Mouse (Mus musculus): ENCODE measurements around the gene Calcoco1. TPM values are rescaled to one million over a fixed set of nuclear protein-coding genes. Genes with fewer than 3 reads are reported as not detected.

Calcoco1 gene
- 53.4 and 62.8 TPM in 2 replicates for polyA plus RNA-seq (2015; fragmentation: Nextera tagmentation; extraction: Ambion mirVana)

DNA sequence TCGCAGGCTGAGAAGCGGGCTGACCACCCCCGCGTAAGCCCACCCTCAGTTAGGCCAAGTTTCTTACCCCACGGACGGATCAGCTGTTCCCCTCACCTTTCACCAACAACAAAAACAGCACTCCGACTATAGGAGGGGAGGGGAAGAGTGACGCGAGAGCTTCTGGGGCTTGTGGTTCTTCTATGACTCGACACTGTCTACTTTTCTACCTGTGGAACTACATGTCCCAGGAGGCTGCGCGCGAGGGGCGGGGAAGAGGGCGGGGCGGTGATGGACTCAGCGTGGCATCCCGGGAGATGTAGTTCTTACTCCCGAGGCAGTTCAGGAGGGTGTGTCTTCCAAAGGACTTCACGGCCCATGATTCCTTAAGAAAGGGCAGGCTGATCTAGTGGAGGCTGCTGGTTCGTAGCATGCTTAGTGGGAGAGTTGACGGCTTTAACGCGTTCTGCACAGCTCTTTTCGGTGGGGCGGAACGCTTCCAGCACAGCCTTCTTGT is at the start of gene Calcoco1:
TSS of gene Calcoco1 (minus strand) at position 199 of the 496 bp plus-strand sequence.
- under 1% methylated on average over 27 of the region's 27 CpGs for WGBS
- Histone ChIP-seq H3K27ac (peak within 1 kb of the TSS; percentile 74), H3K36me3 (peaks cover 24% of the 10 kb centered on the region)

DNA sequence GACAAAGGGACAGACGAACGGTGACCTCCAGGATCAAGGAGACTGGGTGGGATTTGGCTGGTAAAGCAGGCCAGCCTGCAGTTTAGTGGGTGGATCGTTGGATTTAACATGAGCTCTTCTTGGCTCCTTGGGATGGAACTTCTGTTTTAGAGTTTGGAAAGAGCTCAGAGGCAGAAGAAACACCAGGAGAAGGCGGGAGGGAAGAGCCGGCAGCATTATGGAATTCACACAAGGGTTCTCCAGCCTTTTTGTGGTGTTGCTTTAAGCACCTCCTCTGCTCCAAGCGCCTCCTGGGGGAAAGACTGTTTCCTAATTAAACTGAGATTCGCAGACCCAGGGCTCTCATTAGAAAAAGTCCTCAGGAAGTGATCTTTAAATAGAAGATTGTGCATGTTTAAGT is 48.9 kb upstream of the Calcoco1 start:
- no peaks in the 10 kb centered on the region for H3K9me3 ChIP-seq
- H3K4me2 ChIP-seq: no peak overlapping the region
- H3K36me3 ChIP-seq: no peaks in the 10 kb centered on the region
- no peak for ATAC-seq (ENCODE audit: insufficient number of reproducible peaks, insufficient read depth, low FRiP score, low TSS enrichment, low read depth)
- 47% methylated on average over 7 of the region's 7 CpGs for WGBS
- H3K27me3 ChIP-seq: peaks cover 38% of the 10 kb centered on the region
- no peak overlapping the region for H3K27ac ChIP-seq
- H3K4me1 ChIP-seq: no peaks in the 10 kb centered on the region
- H3K4me3 ChIP-seq: no peak overlapping the region
- H3K9ac ChIP-seq: no peak overlapping the region

More for the DNA sequence above, at the start of gene Calcoco1:
- H3K4me3 ChIP-seq: peak within 1 kb of the TSS; percentile 67
- H3K27me3 ChIP-seq: no peaks in the 10 kb centered on the region
- H3K4me2 ChIP-seq: peak within 1 kb of the TSS; percentile 79
- H3K4me1 ChIP-seq: peaks cover 22% of the 10 kb centered on the region
- peak within 1 kb of the TSS; percentile 80 for H3K9ac ChIP-seq
- peak; percentile 99 for ATAC-seq (ENCODE audit: insufficient number of reproducible peaks, insufficient read depth, low FRiP score, low TSS enrichment, low read depth)
- H3K9me3 ChIP-seq: no peaks in the 10 kb centered on the region

DNA sequence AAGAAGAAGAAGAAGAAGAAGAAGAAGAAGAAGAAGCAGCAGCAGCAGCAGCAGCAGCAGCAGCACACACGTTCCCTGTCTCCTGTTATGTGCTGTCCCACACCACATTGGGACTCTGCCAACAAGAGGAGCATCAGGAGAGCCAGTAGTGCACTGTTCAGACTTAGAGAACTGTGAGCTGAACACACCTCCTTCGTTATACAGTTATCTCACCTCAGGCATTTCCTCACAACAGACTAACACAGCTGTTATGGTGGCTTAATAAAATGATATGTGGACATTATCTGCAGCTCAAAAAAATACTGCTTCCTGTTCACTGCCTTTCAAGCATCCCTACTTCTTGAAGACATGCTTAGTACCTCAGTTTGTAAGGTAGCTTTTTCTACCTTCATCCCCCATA is 43.2 kb upstream of the Calcoco1 start:
- Histone ChIP-seq H3K4me1 (no peaks in the 10 kb centered on the region), H3K27me3 (peaks cover 59% of the 10 kb centered on the region), H3K4me3 (no peak overlapping the region), H3K27ac (no peak overlapping the region), H3K9ac (no peak overlapping the region), H3K4me2 (no peak overlapping the region), H3K36me3 (no peaks in the 10 kb centered on the region), H3K9me3 (no peaks in the 10 kb centered on the region)
- no peak for ATAC-seq (ENCODE audit: insufficient number of reproducible peaks, insufficient read depth, low FRiP score, low TSS enrichment, low read depth)
- 39% methylated on average over 2 of the region's 2 CpGs for WGBS

GRCm38 (mm10) chr15:102761745-102762378 is 39.9 kb upstream of the Calcoco1 start:
- Histone ChIP-seq H3K27me3 (peaks cover 74% of the 10 kb centered on the region), H3K36me3 (no peaks in the 10 kb centered on the region), H3K4me3 (no peak overlapping the region), H3K9me3 (no peaks in the 10 kb centered on the region), H3K9ac (no peak overlapping the region), H3K4me2 (no peak overlapping the region), H3K4me1 (no peaks in the 10 kb centered on the region), H3K27ac (no peak overlapping the region)
- WGBS: 9% methylated on average over 7 of the region's 7 CpGs
- ATAC-seq (ENCODE audit: insufficient number of reproducible peaks, insufficient read depth, low FRiP score, low TSS enrichment, low read depth): no peak

DNA sequence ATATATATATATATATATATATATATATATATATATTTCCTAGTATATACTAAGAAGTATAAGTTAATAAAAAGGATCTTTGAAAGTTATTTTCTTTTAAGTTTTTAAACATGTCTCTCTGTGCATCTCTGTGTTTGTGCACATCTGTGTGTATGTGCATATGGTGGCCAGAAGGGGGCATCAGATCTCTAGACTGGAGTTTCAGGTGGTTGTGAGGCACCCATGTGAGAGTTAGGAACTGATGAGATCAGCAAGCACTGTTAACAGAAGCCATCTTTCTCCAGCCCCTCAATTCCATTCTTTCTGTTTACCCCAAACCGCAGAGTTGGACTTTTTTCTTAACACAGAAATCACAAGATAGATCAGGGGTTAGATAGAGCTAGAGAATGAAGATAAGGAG is 35.7 kb upstream of the Calcoco1 start:
- Histone ChIP-seq H3K27ac (no peak overlapping the region), H3K4me3 (no peak overlapping the region), H3K27me3 (peaks cover 89% of the 10 kb centered on the region), H3K36me3 (no peaks in the 10 kb centered on the region), H3K9ac (no peak overlapping the region), H3K4me2 (no peak overlapping the region), H3K4me1 (no peaks in the 10 kb centered on the region), H3K9me3 (no peaks in the 10 kb centered on the region)
- no peak for ATAC-seq (ENCODE audit: insufficient number of reproducible peaks, insufficient read depth, low FRiP score, low TSS enrichment, low read depth)
- 97% methylated on average over 1 of the region's 1 CpGs for WGBS

GRCm38 (mm10) chr15:102755053-102755452 is 33.1 kb upstream of the Calcoco1 start:
- H3K4me1 ChIP-seq: 0 out of 2 replicates have a peak, but pooled peaks cover 4% of the 10 kb centered on the region
- no peak for ATAC-seq (ENCODE audit: insufficient number of reproducible peaks, insufficient read depth, low FRiP score, low TSS enrichment, low read depth)
- H3K27me3 ChIP-seq: peaks cover 92% of the 10 kb centered on the region

DNA sequence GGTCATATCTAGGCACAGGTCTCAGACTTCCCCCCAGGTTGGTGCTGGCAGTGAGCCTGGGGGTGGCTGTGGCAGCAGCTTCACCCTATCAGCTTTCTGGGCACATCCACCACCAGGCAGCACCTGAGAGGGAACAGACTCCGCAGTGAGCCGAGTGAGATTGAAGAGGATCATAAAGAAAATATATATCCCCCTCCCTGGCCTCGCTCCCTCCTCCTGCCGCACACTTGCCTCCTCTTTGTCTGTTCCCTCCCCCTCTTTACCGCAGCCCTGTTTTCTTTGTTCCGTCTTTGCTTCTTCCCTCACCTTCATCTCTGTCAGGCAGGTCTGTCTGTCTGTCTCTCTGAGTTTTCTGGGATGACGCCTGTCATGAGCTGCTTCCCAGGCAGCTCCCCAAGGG is 32.4 kb upstream of the Calcoco1 start:
- no peaks in the 10 kb centered on the region for H3K36me3 ChIP-seq
- H3K27me3 ChIP-seq: peaks cover 91% of the 10 kb centered on the region
- no peak overlapping the region for H3K9ac ChIP-seq
- ATAC-seq (ENCODE audit: insufficient number of reproducible peaks, insufficient read depth, low FRiP score, low TSS enrichment, low read depth): no peak
- no peak overlapping the region for H3K4me3 ChIP-seq
- H3K27ac ChIP-seq: no peak overlapping the region
- no peak overlapping the region for H3K4me2 ChIP-seq
- H3K9me3 ChIP-seq: no peaks in the 10 kb centered on the region
- 50% methylated on average over 7 of the region's 7 CpGs for WGBS
- 0 out of 2 replicates have a peak, but pooled peaks cover 6% of the 10 kb centered on the region for H3K4me1 ChIP-seq

More at GRCm38 (mm10) chr15:102755053-102755452, 33.1 kb upstream of the Calcoco1 start:
- Histone ChIP-seq H3K9me3 (no peaks in the 10 kb centered on the region), H3K4me3 (no peak overlapping the region), H3K4me2 (no peak overlapping the region), H3K27ac (no peak overlapping the region), H3K36me3 (no peaks in the 10 kb centered on the region), H3K9ac (no peak overlapping the region)
- 28% methylated on average over 5 of the region's 5 CpGs for WGBS

- no peak overlapping the region for H3K9ac ChIP-seq
- peaks cover 92% of the 10 kb centered on the region for H3K27me3 ChIP-seq
- H3K27ac ChIP-seq: no peak overlapping the region
- 5% methylated on average over 13 of the region's 13 CpGs for WGBS
- no peak overlapping the region for H3K4me3 ChIP-seq
- H3K4me2 ChIP-seq: 0 out of 2 replicates have a peak overlapping the region, but pooled peaks have one; percentile 9
- no peak for ATAC-seq (ENCODE audit: insufficient number of reproducible peaks, insufficient read depth, low FRiP score, low TSS enrichment, low read depth)
- 0 out of 2 replicates have a peak, but pooled peaks cover 6% of the 10 kb centered on the region for H3K4me1 ChIP-seq
- no peaks in the 10 kb centered on the region for H3K9me3 ChIP-seq
- H3K36me3 ChIP-seq: no peaks in the 10 kb centered on the region
These were observed 31.2 kb upstream of the Calcoco1 start for GRCm38 (mm10) chr15:102753170-102753569.

DNA sequence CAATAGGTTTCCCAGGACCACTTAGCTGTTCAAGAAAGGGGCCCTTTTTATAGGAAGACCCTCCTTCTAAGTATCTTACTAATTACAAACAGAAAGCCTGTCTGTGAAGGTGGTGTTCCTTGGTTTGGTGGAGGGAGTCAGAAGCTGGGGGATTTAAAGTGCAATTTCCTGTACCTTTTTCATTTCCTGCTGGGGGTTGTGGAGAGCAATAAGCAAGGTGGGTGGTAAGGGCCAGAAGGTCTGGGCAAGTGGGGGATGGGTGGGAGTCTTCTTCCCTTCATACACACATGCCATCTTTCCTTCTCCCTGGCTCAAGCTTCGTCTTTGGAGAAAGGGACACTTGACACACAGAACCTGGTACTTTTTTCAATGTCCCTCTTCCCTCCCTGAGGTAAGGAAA is 30.2 kb upstream of the Calcoco1 start:
- H3K27ac ChIP-seq: no peak overlapping the region

GRCm38 (mm10) chr15:102750241-102750640 is 28.3 kb upstream of the Calcoco1 start:
- H3K27me3 ChIP-seq: peaks cover 95% of the 10 kb centered on the region
- no peak overlapping the region for H3K9ac ChIP-seq
- peaks cover 24% of the 10 kb centered on the region for H3K4me1 ChIP-seq
- H3K4me2 ChIP-seq: no peak overlapping the region
- no peaks in the 10 kb centered on the region for H3K9me3 ChIP-seq
- H3K27ac ChIP-seq: no peak overlapping the region
- no peaks in the 10 kb centered on the region for H3K36me3 ChIP-seq
- ATAC-seq (ENCODE audit: insufficient number of reproducible peaks, insufficient read depth, low FRiP score, low TSS enrichment, low read depth): no peak
- WGBS: 63% methylated on average over 5 of the region's 5 CpGs
- H3K4me3 ChIP-seq: no peak overlapping the region

More for the DNA sequence above, 30.2 kb upstream of the Calcoco1 start:
- Histone ChIP-seq H3K27me3 (peaks cover 95% of the 10 kb centered on the region), H3K4me1 (peaks cover 13% of the 10 kb centered on the region), H3K9ac (no peak overlapping the region), H3K4me2 (no peak overlapping the region), H3K4me3 (no peak overlapping the region), H3K36me3 (no peaks in the 10 kb centered on the region), H3K9me3 (no peaks in the 10 kb centered on the region)
- no peak for ATAC-seq (ENCODE audit: insufficient number of reproducible peaks, insufficient read depth, low FRiP score, low TSS enrichment, low read depth)
- 65% methylated on average over 1 of the region's 1 CpGs for WGBS

DNA sequence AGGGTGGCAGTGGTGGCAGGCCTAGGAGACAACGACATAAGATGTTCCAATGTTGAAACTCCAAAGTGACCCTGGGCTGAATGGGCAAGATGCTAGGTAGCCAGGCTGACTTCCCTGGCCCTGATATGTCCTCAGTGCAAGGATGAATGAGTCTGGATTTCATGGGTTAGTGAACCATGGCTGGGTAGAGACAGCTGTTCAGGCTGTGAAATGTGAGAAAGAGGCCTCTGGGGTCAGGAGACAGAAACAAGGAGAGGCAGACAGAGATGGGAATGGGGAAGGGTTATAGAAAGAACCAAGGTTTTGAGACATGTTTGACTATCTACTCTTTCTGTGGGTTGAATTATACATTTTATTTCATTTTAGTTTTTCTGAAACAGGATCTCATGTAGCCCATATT is 27.1 kb upstream of the Calcoco1 start:
- 70% methylated on average over 1 of the region's 1 CpGs for WGBS
- peaks cover 25% of the 10 kb centered on the region for H3K4me1 ChIP-seq
- no peak overlapping the region for H3K9ac ChIP-seq
- H3K4me3 ChIP-seq: no peak overlapping the region
- no peak overlapping the region for H3K4me2 ChIP-seq
- no peaks in the 10 kb centered on the region for H3K36me3 ChIP-seq
- no peak for ATAC-seq (ENCODE audit: insufficient number of reproducible peaks, insufficient read depth, low FRiP score, low TSS enrichment, low read depth)
- H3K27me3 ChIP-seq: peaks cover 95% of the 10 kb centered on the region
- H3K9me3 ChIP-seq: no peaks in the 10 kb centered on the region
- no peak overlapping the region for H3K27ac ChIP-seq

DNA sequence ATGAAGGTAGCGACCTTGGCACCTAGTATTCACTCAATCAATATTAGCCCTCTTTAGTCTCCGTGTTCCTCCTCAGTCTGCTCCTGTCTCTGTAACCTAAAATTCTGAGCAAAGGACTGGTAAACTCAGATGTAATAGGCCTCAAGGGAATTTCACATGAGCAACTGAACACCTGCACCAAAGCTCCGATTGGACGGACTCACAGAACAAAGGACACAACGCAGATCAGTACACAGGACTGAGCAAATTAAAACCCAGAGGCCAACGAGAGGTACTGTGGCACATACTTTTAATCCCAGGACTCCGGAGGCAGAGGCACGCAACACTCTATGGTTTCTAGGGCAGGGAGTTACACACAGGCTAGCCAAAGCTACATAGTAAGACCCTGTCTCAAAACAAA is 25.9 kb upstream of the Calcoco1 start:
- WGBS: 22% methylated on average over 8 of the region's 8 CpGs
- Histone ChIP-seq H3K4me3 (peak overlapping the region; percentile 56), H3K4me2 (peak overlapping the region; percentile 96), H3K27ac (no peak overlapping the region), H3K4me1 (peaks cover 34% of the 10 kb centered on the region), H3K9me3 (no peaks in the 10 kb centered on the region), H3K36me3 (no peaks in the 10 kb centered on the region), H3K27me3 (peaks cover 97% of the 10 kb centered on the region), H3K9ac (no peak overlapping the region)
- no peak for ATAC-seq (ENCODE audit: insufficient number of reproducible peaks, insufficient read depth, low FRiP score, low TSS enrichment, low read depth)

All from embryonic facial prominence, embryonic 13.5 days (tissue).